Mouse (Mus musculus) thymus, postnatal 14 days (tissue): ENCODE results near the gene Tmem79.
"Not testable (repeated sequence)": the region's sequence is repeated elsewhere in the genome, so short reads cannot be mapped to it uniquely, and the experiment has no call there.

Source experiments
- DNase-seq: peaks from one replicate; pipeline ENCODE4 v3.0.0; 2021

Gene Tmem79

GRCm38 (mm10) chr3:88281141-88281916 lies 54.6 kb downstream of the Tmem79 start:
- not testable (repeated sequence) for DNase-seq

GRCm38 (mm10) chr3:88280035-88280434 lies 55.9 kb downstream of the Tmem79 start:
- DNase-seq: no peak
